Mouse (Mus musculus) olfactory bulb, adult 2 months (tissue): ENCODE results near the gene Gm12845.

Experiments
- CTCF ChIP-seq: fragments of 200-500 bp; IDR thresholded peaks from 2 replicates; pipeline ENCODE4 v1.5.1; 2012; ENCODE audit warnings: low read depth, mild to moderate bottlenecking, low read length, moderate library complexity; ENCODE audit not compliant: insufficient read depth
- POLR2A ChIP-seq: fragments of 200-500 bp; IDR thresholded peaks from 2 replicates; pipeline ENCODE4 v1.6.1; 2012; ENCODE audit warnings: mild to moderate bottlenecking, low read depth, low read length, moderate library complexity; ENCODE audit not compliant: insufficient read depth

GRCm38 (mm10) chr4:117676903-117677302 lies 47.3 kb upstream of the Gm12845 start:
- TF ChIP-seq CTCF (peak; percentile 47), POLR2A (no peak)
